Mouse (Mus musculus) hindlimb bud, embryonic 11.5 days (tissue): ENCODE results near the gene Abhd16a.

Source experiments
- DNase-seq: peaks from one replicate; pipeline ENCODE4 v3.0.0-alpha.2; 2012; ENCODE audit warnings: low read depth, low spot score; ENCODE audit errors: extremely low spot score

The Abhd16a gene

GRCm38 (mm10) chr17:35140490-35140996 lies 51.5 kb downstream of the Abhd16a start:
- no peak for DNase-seq

GRCm38 (mm10) chr17:35141971-35142370 lies 52.9 kb downstream of the Abhd16a start:
- no peak for DNase-seq

GRCm38 (mm10) chr17:35146139-35146538 lies 57.1 kb downstream of the Abhd16a start:
- DNase-seq: no peak

- no peak for DNase-seq
Measured at GRCm38 (mm10) chr17:35147348-35147747, 58.3 kb downstream of the Abhd16a start.

- no peak for DNase-seq
Measured at GRCm38 (mm10) chr17:35147922-35148639, 59.0 kb downstream of the Abhd16a start.

GRCm38 (mm10) chr17:35152121-35152520 lies 63.1 kb downstream of the Abhd16a start:
- no peak for DNase-seq
